Mouse (Mus musculus) retina, postnatal 7 days (tissue): ENCODE measurements around the gene Ptpru.

Experiments
- DNase-seq: peaks from one replicate; pipeline ENCODE4 v3.0.0-alpha.2; 2012; ENCODE audit warnings: low read depth, low spot score

Gene Ptpru

GRCm38 (mm10) chr4:131837872-131838524 lies at the start of gene Ptpru:
TSS of gene Ptpru (minus strand) at chr4:131838288.
- DNase-seq: peak; percentile 79

DNA sequence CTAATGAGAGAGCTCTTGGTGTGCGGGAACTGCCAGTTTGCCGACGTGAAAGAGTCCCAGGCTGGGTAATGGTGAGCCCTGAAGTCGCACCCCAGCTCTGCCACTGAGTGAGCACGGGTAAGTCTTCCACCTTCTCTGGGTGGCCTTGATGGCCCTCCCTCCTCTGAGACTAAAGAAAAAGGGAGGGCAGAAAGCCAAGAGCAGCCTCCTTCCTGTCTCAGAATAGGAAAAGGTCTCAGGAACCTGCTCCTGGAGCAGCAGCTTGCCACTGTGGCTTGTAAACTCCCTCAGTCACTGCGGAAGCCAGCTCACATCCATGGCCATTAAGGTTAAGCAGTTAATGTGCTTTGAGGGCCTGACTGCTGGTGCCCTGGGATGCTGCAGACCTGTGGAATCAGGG lies 47.3 kb upstream of the Ptpru start:
- no peak for DNase-seq

DNA sequence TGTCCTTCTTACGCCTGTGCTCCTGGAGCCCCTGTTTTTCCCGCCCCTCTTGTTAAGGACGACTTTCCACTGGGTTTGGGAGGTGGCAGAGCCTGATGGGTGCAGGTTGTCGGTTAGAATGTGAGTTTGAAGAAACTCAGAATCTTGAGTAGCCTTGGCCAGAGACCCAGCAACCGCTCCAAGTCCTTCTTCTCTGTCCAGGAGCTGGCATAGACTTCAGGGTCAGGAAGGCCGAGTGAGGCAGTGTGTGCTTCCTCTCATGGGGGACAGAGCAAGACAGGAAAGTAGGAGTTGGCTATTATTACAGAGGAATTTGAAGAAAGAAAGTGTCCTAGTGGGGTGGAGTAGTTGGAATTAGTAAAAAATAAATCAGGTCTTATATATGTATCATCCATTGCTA lies 45.5 kb upstream of the Ptpru start:
- no peak for DNase-seq

DNA sequence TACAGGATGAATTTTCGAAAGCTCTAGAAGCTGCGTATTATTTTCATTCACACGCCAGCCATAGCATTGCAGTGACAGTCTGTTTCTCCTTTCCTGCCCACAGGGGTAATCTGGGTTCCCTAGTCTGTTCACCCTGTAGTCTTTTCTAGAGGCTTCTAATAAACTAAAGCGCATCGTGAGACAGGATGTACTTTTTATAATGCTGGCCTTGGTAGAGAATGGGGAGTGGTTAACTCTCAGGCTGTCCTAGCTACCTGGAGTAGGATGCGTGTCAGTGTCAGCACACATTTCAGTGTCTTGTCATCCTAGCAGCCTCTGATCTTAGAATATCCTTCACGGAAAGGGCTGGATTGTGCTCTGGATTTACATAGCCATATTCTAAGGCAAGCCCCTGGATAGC lies 43.2 kb upstream of the Ptpru start:
- DNase-seq: no peak

DNA sequence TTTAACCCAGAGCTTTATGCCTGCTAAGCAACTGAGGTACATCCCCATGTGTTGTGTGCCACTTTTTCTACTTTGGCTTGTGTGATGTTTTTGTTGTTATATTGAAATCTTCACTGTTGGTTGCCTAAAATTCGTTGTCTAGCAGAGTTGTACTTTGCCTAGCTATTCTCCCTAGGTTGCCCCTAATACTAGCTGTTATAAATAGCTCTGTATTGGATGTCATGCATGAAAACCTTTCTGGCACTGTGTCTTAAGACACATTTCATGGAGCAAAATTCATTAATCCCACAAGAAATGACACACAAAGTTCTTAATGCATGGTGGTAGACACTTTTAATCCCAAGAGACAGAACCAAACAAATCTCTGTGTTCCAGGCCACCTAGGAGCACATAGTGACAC lies 41.6 kb upstream of the Ptpru start:
- no peak for DNase-seq

- DNase-seq: no peak
Measured at GRCm38 (mm10) chr4:131876836-131877235, 38.7 kb upstream of the Ptpru start.

GRCm38 (mm10) chr4:131875242-131875641 lies 37.2 kb upstream of the Ptpru start:
- no peak for DNase-seq

DNA sequence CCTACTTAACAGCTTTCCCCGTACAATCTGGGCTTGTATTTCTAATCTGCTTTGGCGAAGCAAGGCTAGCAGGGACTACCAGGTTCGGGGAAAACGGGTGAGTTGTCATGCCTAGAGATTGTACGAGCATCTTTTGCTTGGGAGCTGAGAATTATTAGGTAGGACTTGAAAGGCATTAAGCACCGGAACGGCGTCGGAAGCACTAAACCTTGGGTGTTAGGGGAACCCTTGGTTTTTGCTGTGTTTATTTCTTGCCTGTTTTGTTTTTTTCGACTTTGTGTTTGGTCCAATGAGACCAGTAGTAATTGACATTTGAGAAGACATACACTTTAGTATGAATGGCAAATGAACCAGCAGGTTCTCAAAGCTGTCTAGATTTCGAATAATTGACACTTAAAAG lies 36.5 kb upstream of the Ptpru start:
- no peak for DNase-seq

DNA sequence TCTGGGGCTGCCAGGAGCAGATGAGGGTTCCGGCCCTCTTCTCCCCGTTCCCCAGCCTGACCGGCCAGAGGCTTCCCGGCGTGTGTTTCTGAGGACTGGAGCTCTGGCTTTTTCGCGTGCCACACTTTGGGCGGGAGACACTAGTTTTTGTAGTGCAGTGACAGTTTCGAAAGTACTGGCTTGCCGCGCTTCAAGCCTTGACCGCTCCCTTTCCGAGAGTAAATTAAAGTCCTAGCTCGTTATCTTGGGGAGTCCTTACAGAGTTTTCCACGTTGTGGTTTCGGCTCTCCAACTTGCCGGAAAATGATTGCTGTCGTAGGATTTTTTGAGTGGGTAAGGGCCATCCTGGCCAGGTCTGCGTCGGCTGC lies 36.1 kb upstream of the Ptpru start:
- no peak for DNase-seq

DNA sequence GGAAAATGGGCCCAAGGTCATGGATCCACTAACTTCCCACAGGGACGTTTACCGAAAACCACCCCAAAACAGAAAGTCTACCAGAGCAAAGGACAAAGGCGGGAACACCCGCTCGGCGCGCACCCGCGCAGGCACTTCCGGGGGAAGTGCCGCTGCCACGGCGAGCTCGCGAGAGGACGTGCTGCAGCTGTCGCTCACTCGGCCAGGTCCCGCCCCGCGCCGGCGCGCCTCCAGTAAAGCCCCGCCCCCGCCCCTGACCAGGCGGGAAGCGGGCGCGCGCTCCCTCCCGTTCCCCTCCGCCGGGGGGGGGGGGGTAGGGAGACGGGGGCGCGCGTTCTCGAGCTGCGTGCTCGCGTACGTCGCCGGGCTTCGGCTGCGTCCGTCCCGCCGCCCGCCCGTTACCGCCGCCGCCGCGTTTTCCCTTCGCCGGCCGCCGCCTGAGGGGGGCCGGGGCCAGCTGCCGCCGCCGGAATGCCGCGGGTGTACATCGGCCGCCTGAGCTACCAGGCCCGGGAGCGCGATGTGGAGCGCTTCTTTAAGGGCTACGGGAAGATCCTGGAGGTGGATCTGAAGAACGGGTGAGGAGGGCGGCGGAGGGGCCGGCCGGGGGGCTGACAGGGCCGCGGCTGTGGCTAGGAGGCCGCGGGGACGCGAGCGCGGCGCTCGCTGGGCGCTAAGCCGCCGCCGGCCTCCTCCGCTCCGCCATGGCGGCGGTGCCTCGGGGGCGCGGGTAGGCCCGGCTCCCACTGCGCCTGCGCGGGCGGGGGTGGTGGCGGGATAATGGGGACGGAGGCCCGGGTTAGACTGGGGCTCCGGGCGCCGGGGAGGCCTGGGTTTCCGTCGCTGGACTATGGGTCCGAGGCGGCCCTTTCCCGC lies 35.4 kb upstream of the Ptpru start, which contains the start of gene Srsf4:
TSS of gene Srsf4 (plus strand) at position 325 of the 876 bp plus-strand sequence.
- peak; percentile 89 for DNase-seq

- no peak for DNase-seq
Measured at GRCm38 (mm10) chr4:131872672-131873292, 34.7 kb upstream of the Ptpru start.

DNA sequence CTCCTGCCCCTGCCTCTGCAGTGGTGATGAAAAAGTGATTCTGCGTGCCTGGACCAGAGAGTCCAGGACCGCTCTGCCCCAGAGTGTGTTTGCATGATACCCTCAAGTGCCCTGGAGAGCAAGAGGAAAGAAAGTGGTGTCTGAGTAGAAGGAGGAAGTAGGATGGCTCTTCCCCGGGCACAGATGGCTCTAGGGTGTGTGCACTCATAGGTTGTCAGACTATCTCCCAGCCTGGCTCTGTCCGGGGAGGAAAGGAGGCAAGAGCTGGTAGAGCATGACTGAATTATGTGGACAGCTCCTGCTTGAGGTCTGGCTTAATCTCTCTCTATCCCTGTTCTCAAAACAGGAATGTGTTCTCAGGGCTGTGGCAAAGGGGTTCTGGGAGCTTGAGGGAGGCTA lies 23.3 kb upstream of the Ptpru start:
- no peak for DNase-seq

GRCm38 (mm10) chr4:131860492-131861340 lies 22.6 kb upstream of the Ptpru start:
- DNase-seq: peak; percentile 82

- DNase-seq: no peak
Measured at GRCm38 (mm10) chr4:131854950-131855349, 16.9 kb upstream of the Ptpru start.

DNA sequence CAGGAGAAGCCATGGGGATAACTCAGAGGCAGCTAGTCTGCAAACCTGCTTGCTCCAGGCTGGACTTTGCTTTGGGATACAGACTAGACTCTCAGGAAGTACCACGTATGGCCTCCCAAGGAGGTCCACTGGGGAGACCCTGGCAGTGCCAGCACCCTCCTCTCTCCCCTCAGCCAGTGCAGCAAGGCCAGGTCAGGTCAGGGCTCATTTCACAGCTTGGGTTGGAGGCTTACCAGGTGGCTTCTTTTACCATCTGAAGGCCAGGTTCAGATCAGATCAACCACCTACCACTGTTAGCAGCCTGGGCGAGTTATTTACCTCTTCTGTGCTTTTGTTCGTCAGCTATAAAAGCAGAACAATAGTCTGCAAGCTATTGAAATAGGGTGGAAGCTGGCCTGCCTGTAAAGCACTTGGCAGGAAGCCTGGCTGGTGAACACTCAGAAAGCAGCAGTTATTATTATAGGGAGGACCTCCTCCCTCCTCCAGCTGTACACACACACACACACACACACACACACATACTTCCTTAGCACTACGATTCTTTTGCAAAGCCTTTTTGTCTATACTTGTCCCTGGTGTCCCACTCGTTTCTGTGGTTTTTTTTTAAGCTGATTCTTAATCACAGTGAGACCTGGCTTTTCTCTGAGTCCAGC lies 12.0 kb upstream of the Ptpru start:
- no peak for DNase-seq

DNA sequence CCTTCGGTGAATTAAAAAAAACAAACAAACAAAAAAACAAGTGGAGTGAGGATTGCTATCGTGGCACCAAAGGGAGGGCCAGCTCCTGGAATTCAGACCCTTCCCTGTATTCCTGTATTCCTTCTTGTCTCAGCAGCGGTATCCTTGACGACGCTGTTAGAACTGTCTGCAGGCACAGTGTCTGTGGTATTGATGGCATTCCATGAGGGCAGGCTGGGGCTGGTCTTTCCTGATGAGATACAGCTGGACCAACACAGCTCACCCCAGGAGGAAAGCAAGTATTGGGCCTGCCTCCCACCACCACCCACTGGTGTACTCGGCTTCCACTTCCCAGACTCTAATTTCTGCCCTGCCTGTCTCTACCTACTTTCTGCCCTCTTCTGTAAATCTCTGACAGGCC lies 10.0 kb upstream of the Ptpru start:
- no peak for DNase-seq

DNA sequence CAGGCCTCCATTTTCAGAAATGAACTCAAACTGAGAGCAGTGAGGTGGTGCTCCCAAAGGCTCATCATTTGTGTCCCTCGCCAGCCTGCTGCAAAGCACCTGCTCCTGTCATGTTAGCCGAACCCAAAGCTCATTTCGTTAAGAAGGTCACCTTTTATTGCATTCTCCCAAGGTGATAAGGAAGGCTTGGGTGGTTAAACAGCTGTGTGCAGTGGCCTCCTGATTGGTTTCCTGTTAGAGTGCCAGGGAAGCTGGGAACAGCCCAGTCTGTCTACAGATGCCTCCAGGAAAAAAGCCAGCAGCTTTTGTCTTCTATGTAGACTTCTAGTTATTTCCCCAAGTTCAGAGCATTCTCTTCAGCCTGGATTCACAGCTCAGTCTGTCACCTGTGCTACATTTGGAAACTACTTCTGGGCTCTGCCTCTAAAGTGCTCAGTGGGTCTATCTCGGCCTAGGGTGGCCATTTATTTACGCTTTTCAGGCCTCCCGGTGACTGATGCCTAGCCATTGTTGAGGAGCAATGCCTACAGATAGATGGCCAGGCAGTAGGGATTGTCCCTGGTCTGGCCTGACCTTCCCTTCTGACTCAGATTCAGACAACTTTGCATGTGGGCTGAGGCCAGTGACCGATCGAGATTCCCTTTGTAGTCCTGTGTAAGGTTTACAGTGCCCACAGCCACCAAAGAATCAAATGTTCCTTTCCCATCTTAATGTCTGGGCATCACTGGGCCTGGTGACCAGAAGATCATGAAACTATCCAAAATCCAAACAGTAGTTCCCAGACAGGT lies 8.1 kb upstream of the Ptpru start:
- no peak for DNase-seq

DNA sequence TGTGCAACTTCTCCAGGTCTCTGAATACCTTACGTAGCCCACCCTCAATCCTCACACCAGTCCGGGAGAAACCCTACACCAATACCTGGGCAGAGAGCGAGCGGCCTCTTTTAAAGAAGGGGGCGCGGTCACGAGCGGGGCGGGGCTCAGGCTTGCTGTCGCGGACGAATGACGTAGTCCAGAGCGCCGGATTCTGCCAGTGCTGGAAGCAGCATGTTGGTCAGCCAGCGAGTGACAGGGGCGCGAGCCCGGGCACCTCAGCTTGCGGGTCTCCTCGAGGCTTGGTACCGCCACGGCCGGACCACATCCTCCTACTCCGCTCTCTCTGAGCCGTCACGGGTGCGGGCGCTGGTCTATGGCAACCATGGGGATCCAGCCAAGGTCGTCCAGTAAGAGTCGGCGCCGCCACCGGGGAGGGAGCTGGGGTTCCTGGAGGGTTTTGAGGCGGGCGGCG lies 5.2 kb upstream of the Ptpru start, which contains the start of gene Mecr:
TSS of gene Mecr (plus strand) at position 181 of the 454 bp plus-strand sequence.
- DNase-seq: peak; percentile 86

DNA sequence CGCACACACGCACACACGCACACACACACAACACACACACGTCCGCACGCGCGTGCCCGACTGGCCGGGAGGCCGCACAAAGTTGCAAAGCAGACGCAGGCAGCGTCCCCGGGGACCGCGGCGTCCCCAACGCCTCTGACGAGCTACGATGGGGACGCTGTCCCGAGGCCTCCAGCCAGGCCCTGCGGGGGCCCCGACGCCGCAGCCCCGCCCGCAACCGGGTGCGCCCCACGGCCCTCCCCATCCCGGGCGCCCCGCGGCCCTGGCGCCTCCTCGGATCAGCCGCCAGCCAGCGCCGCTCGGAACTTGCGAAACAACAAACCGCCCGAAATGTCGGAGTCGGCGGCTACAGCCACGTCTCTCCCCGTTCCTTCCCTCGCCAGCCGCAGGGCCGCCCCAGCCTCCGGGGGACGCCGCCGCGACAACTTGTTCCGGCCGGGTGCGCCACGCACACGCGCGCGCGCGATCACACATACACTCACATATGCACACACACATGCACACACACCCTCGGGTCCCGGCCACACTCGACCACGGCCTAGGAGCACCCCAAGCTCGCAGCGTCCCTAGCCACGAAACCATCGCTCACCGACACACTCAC lies 1.1 kb downstream of the Ptpru start:
- no peak for DNase-seq
